Mouse (Mus musculus) cerebellum, postnatal 10 days (tissue): ENCODE measurements around the gene Sh3pxd2a.
A peak's percentile ranks its signal among the peaks of the same experiment; 100 is the strongest.

Source experiments
- DNase-seq, 2 experiments: peaks; one replicate each; pipeline ENCODE4 v3.0.0; 2021; ENCODE audit warnings: mixed read lengths in 2 of 2

The Sh3pxd2a gene

GRCm38 (mm10) chr19:47455001-47455755 is 9.0 kb downstream of the Sh3pxd2a start:
- DNase-seq, result no peak

- DNase-seq, result peak in 1 of 2 experiments; percentile 25
These were observed 9.8 kb downstream of the Sh3pxd2a start for GRCm38 (mm10) chr19:47454167-47455000.

GRCm38 (mm10) chr19:47453352-47453751 is 10.8 kb downstream of the Sh3pxd2a start:
- no peak for DNase-seq

GRCm38 (mm10) chr19:47452682-47453081 is 11.5 kb downstream of the Sh3pxd2a start:
- no peak for DNase-seq

GRCm38 (mm10) chr19:47452211-47452610 is 12.0 kb downstream of the Sh3pxd2a start:
- no peak for DNase-seq

- DNase-seq, result no peak
These were observed 12.6 kb downstream of the Sh3pxd2a start for GRCm38 (mm10) chr19:47451476-47452113.

GRCm38 (mm10) chr19:47450261-47451137 is 13.7 kb downstream of the Sh3pxd2a start:
- DNase-seq, result no peak

- no peak for DNase-seq
These were observed 14.5 kb downstream of the Sh3pxd2a start for GRCm38 (mm10) chr19:47449513-47450227.

- DNase-seq, result no peak
These were observed 15.5 kb downstream of the Sh3pxd2a start for GRCm38 (mm10) chr19:47448618-47449151.

- DNase-seq, result peak; percentile 52 to 67
These were observed 17.3 kb downstream of the Sh3pxd2a start for GRCm38 (mm10) chr19:47446841-47447365.

GRCm38 (mm10) chr19:47446130-47446529 is 18.1 kb downstream of the Sh3pxd2a start:
- no peak for DNase-seq

GRCm38 (mm10) chr19:47445726-47446125 is 18.5 kb downstream of the Sh3pxd2a start:
- no peak for DNase-seq

- DNase-seq, result no peak
These were observed 19.7 kb downstream of the Sh3pxd2a start for GRCm38 (mm10) chr19:47444488-47444887.

GRCm38 (mm10) chr19:47442294-47442627 is 21.9 kb downstream of the Sh3pxd2a start:
- DNase-seq, result no peak

GRCm38 (mm10) chr19:47441541-47442293 is 22.5 kb downstream of the Sh3pxd2a start:
- DNase-seq, result no peak

- DNase-seq, result no peak
These were observed 23.2 kb downstream of the Sh3pxd2a start for GRCm38 (mm10) chr19:47440967-47441366.

GRCm38 (mm10) chr19:47440435-47440803 is 23.8 kb downstream of the Sh3pxd2a start:
- DNase-seq, result no peak

GRCm38 (mm10) chr19:47439726-47440434 is 24.3 kb downstream of the Sh3pxd2a start:
- DNase-seq, result no peak

GRCm38 (mm10) chr19:47438445-47438844 is 25.8 kb downstream of the Sh3pxd2a start:
- DNase-seq, result peak; percentile 72 to 83

GRCm38 (mm10) chr19:47437040-47437439 is 27.2 kb downstream of the Sh3pxd2a start:
- no peak for DNase-seq
